Mouse (Mus musculus) liver, adult 2 months (tissue): ENCODE results near the gene Rnf10.

Experiments used
- CTCF ChIP-seq: fragments of 200-500 bp; IDR thresholded peaks from 2 replicates; pipeline ENCODE4 v1.5.1; 2011; ENCODE audit warnings: low read depth, low read length, control low read depth
- POLR2A ChIP-seq: fragments of 200-500 bp; IDR thresholded peaks from 2 replicates; pipeline ENCODE4 v1.6.1; 2011; ENCODE audit warnings: low read length, control low read depth; ENCODE audit not compliant: insufficient read depth; ENCODE audit errors: extremely low read depth

DNA sequence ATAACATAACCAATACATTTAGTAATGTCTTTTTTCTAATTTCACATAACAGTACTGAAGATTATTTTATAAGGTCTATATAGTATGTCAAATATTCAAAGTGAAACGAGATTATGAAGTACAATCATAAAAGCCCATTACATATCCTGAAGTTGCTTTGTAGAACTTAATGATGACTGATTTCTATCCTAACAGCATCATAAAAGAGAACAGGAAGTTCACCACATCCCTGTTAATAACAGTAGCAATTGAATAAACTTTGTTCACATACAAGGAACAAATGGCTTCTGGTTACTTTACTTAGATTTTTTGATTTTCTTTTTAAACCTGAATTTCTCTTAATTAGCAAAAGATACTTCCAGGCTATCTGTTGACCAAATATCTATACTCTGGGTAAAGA lies 10.8 kb downstream of the Rnf10 start:
- TF ChIP-seq CTCF (no peak), POLR2A (no peak)
